Mouse (Mus musculus): ENCODE results near the gene Sh3gl2.

Sh3gl2 gene

DNA sequence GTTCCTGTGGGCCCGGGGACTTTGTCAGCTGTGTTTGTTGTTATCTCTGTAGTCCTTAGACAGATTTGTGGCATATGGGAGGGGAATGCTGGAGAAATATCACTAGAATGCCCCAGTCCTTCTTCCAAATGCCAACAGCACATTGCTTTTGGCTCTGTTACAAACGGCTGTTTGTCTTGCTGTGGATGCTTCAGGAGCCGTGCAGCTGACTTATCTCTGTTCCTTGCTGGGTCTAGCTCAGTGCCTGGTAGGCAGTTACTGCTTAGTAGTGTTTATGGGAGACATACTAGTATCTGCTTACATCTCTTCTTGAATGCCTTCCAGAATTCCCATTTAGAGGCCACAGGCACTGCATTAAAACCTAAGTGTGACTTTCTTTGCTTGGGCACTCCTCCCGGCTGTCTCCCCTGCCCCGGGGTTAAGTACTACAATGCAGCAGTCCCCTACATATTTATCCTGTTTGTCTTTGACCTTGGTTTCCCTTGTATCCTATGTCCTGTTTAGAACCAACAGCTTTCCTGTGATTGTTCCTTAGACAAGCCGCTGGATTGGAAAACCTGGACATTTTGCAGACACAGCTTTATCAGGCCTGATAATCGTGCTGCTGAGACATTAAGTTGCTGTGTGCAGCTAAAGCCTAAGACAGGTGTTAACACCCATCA, 101.1 kb downstream of the Sh3gl2 start:
- DNase-seq, result peak; percentile 54 to 62

DNA sequence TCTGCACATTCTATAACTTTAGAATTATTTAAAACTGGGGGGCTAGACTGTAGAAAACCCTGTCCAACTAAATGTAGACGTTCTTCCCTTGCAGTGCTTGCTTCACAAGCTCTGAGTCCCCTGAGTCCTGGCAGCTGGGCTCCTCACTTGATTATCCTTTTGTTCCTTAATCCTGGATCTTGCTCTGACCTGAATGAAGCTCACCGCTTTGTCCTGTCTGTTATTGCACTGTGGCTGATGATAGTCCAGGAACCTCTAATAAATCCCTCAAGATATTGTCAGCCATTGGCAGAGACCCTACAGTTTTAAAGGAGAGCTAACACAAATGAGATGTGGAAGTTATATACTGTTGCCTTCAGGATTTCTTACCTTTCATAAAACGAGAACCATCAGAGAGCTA, 114.2 kb downstream of the Sh3gl2 start:
- DNase-seq, result no peak

DNA sequence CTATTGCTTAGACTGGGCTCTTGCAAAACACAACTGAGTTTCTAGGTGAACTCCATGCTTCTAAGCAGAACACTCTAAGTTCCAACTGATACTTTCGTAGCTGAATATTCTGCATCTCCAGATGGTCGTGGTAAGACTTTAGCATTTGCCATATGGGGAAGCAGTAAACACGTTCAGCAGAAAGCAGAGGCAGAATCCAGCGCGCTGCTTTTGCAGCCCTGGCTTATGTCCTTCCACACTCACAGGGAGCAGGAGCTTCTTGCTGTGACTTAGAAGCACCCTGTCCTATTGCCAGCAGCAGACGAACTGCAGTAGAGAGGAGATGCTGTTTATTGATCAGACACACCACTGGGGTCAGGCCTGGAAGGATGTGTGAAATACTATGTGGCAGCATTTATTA, 120.5 kb downstream of the Sh3gl2 start:
- peak in 1 of 2 experiments; percentile 46 for DNase-seq

DNA sequence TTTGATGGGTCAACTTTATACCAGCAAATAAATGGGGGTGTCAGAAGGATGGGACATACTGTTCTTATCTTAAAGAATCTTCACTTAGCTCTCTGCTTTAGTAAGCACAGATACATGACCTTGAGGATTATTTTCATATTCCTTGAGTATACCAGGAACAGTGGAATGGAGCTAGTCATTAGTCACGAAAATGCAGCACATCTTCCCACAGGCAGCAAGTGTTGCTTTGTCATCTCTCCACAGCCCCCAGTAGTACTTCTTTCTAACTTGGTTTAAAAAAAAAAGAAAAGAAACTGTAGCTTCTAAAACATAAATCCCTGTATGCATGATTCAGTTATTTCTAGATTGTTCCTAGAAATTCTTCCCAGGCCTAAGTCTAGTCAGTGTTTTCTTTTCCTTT, 121.1 kb downstream of the Sh3gl2 start:
- no peak for DNase-seq

DNA sequence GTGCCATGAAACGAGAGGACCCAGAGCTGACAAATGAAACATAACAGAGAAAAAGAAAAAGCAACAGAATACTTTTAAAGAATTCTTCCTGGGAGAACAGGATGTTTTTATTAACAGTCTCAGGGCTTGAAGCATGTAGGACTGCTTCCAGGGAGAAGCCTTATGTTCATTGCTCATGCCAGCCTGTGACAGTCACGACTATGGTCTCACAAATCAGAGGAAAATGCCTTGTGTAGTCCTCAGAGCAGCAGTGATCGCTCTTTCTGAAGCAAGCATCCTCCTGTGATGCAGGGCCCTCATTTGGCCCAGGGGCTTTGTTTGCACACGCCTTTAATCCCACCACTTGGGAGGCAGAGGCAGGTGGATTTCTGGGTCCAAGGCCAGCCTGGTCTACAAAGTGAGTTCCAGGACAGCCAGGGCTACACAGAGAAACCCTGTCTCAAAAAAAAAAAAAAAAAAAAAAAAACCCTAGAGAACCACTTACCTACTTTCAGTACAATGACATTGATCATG, 129.8 kb downstream of the Sh3gl2 start:
- DNase-seq, result peak; percentile 66 to 78

DNA sequence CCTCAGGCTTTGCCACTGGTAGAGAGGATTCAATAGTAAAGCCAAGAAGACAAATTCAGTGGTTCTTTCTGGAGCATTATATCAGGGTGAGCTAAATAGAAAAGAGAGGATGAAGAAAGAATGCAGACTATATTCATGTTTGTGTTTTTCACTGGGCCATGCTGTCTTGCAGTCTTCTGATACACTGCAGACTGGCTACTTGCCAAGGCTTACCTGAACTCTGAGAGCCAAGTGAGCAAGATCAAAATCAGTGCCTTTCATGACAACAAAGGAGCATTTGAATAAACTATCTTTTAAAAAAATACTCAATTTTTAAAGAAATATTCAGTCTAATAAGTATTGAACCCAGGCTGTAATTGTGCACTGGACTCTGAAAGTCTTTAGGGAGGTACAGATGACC, 131.4 kb downstream of the Sh3gl2 start:
- DNase-seq, result peak in 1 of 2 experiments; percentile 58

DNA sequence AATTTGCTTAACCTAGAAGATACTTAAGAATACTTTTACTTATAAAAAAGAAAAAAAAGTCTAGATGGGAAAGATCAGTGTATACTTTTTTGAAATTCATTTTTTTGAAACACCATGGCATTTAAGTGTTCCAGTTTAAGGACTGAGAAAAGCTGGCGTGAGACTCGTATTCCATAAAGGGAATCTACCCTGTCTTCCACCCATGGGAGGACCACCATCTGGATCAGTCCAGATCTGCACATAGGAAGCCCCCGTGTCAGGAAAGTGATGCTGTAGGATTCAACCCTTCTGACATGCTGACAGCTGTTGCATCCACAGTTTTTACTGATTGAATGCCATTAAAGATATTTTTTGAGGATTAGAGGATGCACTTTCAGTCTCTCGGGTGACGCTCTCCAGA, 134.2 kb downstream of the Sh3gl2 start:
- DNase-seq, result no peak

DNA sequence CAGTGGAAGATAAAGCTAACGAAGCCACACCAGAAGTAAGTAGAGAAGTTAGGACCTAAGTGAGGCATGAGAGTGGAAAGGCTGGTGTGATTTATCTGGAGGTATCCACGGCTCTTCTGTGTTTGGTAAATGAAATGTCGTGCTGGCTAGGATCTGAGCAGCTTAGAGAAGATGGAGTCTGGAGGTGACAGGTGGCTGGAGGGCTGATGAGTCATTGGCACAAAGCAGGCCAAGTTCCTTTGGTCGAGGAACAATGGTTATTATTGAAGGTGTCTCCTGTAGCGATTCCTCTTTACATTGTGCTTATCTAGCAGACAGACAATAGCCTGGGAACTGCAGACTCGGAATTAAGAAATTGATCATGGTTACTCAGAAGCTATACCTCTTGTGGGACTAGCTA, 135.8 kb downstream of the Sh3gl2 start:
- DNase-seq, result peak; percentile 84 to 92

DNA sequence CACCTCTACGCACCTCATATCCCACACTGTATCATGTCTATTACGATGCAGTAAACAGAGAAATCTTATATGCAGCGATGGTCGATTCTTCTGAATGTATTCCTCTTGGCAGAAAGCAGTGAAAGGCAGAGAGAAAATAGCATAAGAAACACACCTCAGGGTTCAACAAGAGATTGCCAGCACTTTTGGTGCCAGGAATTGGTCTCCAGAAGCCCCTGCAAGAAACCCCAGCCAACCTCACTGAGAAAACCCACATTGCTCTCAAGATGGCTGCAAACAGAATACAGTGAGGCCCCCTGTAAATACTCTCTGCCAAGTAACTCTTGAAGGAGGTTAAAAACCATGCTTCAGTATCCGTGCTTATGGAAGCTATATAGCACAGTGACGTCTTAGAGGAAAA, 141.0 kb downstream of the Sh3gl2 start:
- no peak for DNase-seq

DNA sequence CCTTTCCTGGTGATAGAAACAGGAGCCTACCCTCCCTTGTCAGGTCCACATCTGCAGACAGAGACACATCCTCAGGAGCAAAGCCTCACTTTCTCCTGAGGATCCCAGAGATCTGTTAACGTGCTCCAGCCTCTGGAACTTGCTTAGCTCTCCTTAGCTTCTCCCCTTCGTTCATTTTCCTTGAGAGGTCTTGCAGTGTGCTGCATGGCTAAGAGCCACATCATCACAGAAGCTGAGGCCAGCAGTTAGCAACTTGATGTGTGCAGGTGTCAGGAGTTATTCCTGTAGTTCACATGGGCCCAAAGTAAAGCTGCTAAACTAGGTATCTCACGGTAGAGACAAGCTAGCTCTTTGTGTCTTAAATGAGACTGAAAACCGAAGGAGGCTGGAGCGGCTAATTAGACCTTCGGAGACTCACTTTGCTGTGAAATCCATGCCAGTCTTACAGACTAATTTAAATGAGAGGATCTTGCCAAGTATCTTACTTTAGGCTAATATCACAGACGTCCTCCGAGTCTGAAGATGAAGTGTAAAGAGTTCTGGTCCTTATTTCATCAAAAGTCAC, 143.2 kb downstream of the Sh3gl2 start:
- DNase-seq, result no peak

DNA sequence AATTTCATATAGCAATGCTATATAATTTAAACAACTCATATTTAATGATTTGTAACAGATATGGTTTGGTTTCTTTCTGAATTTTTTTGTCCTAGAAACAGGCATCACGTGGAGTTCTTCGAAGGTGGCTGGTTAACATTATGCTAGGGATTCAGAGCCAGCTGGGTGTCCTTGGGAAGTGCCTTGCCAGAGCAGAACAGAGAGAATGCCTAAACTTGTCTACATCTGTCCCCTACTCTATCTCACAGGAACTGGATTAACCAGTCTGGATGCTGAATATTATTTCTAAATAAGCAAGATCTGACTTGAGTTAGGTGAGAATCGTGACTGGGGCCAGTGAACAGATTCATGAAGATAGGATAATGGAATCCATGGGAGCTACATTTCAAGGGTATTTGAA, 157.7 kb downstream of the Sh3gl2 start:
- DNase-seq, result no peak

DNA sequence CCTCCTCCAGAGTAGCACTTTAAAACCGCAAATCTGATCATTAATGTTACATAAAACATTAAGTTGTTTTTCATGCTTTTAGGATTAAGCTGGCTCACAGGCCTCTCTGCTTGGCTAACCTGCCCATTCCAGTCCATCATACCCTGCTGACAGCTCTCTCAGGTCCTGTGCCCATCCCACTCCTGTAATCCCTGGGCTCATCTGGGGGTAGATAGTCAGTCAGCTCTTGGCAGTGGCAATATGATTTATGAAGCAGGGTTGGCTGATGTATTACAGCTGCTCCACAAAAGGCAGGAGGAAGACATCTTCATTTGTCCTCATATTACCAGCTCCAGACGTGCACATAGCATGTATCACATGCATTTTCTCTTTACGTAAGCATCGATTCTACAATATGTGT, 158.3 kb downstream of the Sh3gl2 start:
- DNase-seq, result no peak

DNA sequence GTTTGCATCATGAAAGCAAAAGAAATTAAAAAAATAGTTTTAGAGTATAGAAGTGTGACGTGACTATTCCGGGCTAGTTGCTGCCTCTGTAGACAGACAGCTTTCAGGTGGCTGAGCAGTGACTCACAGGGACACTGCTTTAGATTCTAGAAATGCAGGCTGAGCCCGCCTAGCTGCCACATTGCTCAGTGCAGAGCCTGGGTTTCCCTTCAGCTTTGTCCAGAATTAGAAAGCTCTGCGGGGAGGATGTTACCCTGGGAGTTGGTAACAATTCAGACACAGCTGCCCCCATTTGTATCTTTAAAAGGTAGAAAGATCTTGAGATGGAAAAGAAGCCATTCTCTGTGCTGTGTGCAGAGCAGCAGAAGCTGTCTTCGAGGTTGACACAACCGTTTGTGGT, 166.1 kb downstream of the Sh3gl2 start:
- peak; percentile 46 to 58 for DNase-seq

DNA sequence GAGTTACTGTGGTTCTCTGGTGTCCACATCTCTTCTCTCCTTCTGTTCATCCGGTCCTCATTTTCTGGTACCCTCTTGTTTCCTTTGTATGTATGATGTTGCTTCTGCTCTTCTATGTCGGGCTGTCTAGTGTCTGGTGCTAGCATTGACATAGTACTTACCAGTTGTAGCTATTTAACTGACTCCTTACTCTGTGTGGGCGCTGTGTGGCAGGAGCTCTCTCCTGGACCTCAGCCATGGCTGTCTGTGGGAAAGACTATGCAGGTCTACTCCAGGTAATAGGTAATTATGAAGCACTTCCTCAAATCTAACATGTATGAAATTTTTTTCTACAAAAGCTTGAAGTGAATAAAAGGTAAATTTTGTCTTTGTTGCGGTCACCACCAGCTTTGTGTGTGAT, 169.9 kb downstream of the Sh3gl2 start:
- DNase-seq, result peak; percentile 61 to 72

DNA sequence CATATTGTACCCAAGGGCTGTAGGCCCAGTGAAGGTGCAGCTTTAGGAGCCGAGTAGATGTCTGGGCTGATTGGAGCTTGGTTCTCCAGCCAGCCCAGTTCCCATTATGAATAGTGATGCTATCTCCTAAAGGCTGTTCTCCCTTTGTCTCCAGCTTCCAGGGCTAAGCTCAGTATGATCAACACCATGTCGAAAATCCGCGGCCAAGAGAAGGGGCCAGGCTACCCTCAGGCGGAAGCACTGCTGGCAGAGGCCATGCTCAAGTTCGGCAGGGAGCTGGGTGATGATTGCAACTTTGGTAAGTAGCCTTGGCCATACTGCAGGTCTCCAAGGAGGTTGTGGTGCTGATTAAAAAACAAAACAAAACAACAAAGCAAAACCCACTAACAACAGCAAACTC, 171.3 kb downstream of the Sh3gl2 start:
- no peak for DNase-seq

DNA sequence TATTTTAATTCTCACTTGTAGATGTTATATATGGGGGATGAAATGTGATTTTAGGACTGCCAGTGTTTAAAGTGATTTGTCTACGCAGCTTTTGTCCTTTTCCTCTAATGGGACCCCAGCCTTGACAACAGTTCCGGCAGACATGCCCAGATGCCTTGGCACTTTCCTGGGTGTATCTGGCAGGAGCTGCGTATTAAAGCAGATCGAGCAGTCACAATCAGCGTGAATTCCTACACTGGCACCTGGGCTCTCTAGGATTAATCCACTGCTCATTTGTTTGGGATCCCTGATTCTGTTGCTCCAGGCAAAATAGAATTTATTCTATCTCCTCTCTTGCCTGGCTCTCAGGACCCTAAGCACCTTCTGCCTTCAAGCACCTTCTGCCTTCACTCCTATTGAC, 171.7 kb downstream of the Sh3gl2 start:
- peak in 1 of 2 experiments; percentile 26 for DNase-seq

DNA sequence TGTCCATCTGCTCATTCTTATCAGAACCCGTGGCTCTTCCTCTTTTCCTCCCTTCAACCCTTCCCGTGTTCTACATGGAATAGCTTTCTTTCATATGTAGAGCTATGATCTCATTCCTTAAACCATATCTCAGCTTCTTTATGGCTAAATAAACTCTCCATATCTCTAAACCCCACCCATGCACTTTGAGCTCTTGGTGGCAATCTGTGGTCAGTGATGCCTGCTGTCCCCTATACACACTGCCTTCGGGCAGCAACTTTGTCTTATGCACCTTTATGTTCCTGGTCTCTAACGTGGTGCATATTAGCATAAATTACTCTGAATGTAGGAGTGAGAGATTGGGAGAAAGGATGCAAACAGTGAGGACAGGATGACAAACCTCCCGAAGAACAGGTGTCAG, 180.3 kb downstream of the Sh3gl2 start:
- no peak for DNase-seq

DNA sequence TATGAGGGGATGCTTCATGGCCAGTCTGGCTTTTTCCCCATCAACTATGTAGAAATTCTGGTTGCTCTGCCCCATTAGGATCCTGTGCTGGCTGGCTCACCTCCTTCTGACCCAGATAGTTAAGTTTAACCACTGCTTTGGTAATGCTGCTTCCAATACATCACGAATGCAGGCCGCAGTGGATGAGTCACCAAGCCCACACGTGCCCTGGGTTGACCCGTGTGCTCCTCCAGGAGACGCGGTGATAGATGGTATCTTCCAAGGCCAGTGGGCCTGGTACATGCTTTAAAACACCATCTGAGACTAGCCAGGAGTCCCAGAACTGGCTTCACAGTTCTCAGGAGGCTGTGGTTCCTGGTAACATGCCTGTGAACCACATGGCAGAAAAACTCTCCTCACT, 182.8 kb downstream of the Sh3gl2 start:
- DNase-seq, result no peak

DNA sequence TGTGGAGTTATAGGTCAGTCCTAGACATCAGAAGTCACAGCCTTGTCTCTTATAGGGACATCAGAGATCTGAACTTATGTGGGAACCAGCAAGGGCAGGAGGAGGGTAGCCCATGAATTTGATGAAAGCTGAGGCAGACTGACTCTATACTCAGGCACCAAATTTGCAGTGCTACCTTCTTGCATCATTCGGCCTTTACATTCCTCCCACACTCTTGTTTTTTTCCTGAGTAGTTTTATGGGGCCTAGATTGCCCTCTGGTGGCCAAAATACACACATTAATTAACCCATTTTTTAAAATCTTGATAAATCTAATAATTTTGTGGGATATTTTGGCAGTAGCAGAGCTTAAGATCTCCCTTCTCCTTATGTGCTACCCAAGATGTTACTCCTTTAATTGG, 186.9 kb downstream of the Sh3gl2 start:
- peak; percentile 30 to 59 for DNase-seq

DNA sequence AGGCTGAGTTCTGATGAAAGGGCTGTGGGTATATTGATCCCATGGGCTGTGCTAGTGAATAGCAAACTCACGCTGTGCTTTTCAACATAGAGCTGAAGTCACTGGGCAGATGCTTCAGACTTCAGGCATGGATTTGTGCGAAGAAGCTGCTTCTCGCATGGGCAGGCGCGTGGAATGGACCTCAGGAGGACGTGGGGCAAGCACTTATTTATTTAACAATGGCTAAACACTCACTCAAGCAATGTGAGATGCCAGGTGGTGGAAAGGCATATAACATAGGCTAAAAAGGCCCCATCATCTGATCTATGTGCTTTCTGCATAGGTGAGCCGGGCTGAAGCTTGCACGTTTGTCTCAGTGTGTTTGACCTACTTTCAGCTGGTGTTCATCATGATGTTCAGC, 193.8 kb downstream of the Sh3gl2 start:
- no peak for DNase-seq

DNA sequence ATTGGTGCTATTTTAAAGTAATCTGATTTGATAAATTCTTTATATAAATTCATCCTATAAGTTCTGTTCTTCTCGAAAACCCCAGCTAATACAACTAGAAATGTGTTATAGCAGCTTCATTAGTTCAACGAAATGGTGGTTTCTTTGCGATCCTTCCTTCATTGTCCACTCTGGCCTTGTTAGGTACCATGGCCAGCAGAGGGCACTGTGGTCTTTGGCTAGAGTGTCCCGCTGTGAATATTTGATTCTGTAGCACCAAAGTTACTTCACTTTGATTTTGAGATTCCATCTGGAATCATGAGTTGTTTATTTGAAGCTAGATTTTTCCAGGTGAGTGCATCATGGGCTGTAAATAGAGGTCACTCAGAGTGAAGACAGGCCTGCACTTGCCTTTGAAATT, 197.9 kb downstream of the Sh3gl2 start:
- peak; percentile 43 to 58 for DNase-seq

DNA sequence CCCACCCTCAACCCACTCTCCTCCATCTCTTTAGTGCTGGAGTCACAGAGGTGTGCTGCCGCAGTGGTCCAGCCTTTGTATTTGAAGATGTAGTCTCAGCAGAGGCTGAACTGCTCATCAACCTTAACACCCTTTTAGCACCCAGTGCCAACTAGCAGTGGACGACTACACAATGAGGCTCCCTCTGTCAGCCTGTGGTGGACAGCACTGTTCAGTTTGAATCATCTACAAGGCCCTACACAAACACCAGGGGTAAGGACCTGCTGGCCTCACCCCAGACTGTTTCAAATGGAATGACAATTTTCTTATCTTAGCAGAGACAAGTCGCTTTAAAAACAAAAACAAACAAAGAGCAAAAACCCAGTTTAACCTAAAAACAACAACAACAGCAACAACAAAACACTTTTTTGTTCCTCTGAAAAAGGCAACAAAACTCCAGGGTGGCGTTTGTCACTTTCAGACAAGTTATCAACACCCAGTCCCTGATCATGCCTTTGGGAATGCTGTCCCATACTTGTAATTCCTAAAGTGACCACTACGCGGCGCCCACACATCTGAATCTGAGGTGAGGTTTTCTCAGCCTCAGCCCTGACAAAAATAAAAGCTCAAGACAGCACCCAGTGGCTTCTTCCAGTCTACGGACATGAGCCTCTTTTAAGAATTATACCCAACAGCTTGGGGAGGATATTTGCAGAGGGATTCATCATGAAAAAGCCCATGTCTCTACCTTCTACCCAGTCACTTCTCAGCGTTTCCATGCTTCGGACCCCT, 199.7 kb downstream of the Sh3gl2 start:
- DNase-seq, result peak; percentile 69 to 74

DNA sequence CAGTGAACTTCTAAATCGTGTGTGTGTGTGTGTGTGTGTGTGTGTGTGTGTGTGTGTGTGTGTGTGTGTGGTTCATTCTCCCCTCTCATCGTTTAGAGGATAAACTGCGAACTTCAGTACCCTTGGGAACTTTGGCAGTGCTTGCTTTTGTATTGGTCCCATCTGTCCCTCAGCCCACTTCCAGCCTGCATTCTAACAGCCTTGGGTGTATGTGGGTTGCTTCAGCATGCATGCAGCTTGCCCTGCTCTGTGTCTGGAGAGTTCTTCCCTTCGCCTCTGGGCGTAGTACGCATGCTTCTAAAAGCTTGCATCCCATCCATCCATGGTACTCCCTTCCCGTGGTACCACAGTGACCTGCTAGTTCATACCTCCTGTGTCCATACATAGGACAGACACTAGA, 200.3 kb downstream of the Sh3gl2 start:
- peak in 1 of 2 experiments; percentile 20 for DNase-seq

DNA sequence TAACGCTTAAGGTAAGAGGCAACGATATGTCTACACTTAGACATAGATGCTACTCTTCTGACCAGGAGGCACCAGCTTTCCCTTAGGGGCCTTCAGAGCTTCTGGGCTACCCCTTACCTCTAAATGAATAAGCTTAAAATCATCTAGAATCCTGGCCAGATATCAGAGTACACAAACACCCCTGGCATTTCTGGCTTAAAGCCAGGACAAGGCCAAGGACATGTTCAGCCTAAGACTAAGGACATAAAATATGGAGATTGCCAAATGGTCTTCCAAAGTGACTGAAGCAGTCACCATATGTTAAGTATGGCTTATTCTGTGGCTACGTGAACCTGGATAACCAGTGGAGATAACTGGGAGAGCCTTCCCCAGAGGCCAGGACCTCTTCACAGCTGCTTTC, 211.5 kb downstream of the Sh3gl2 start:
- no peak for DNase-seq

Measured in cerebellum, adult 18-20 months (tissue).